Mouse (Mus musculus): ENCODE measurements around the gene Clec9a.

Clec9a gene

DNA sequence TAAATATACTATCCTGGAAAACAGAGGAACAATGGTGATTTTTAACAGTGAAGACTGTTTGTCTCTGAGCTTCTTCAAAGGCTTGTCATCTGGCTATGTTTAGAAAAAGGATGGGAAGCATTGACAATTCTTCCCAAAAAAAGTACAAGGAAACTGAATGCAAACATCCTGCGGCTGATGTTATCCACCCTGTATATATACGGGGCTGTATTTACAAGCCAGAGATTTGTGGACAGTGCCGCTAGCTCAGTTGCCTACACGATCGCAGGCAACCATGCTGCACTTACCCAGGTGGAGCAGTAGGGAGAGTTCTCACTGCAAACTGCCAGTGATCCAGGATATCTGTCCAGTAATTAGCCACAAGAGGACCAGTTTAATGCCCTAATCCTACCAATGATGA, 16.6 kb downstream of the Clec9a start:
- DNase-seq (ENCODE audit: low spot score) = no peak

DNA sequence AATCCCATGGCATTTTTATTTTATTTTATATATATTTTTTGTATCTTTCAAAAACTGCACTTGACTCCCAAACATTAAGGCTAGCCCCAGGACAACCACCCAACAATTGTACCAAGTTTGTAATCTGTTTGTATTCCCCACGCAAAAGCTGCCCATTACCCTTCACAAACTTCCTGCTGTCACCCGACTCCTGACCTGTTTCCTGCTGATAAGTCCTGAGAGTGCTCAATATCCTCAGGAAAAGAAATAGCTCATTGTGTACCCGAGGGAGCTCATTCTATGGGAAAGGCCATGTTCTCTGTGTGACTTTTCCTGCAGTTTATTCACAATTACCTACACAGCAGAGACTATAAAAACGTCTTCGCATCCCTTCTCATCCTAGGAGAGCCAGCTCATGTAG, 17.1 kb downstream of the Clec9a start:
- DNase-seq (ENCODE audit: low spot score) = no peak

- no peak for DNase-seq (ENCODE audit: low spot score)
Observed at GRCm38 (mm10) chr6:129427281-129427680, 18.6 kb downstream of the Clec9a start.

GRCm38 (mm10) chr6:129434239-129434638, 25.6 kb downstream of the Clec9a start:
- DNase-seq (ENCODE audit: low spot score) = no peak

GRCm38 (mm10) chr6:129436025-129436424, 27.4 kb downstream of the Clec9a start:
- DNase-seq (ENCODE audit: low spot score) = no peak

- DNase-seq (ENCODE audit: low spot score) = no peak
Observed at GRCm38 (mm10) chr6:129438033-129438432, 29.4 kb downstream of the Clec9a start.

GRCm38 (mm10) chr6:129449743-129450142, 41.1 kb downstream of the Clec9a start:
- no peak for DNase-seq (ENCODE audit: low spot score)

- peak; percentile 24 for DNase-seq (ENCODE audit: low spot score)
Observed at GRCm38 (mm10) chr6:129451411-129452039, 42.9 kb downstream of the Clec9a start, which contains the start of gene Clec1a. Clec1a (minus strand) TSS chr6:129452000.

DNA sequence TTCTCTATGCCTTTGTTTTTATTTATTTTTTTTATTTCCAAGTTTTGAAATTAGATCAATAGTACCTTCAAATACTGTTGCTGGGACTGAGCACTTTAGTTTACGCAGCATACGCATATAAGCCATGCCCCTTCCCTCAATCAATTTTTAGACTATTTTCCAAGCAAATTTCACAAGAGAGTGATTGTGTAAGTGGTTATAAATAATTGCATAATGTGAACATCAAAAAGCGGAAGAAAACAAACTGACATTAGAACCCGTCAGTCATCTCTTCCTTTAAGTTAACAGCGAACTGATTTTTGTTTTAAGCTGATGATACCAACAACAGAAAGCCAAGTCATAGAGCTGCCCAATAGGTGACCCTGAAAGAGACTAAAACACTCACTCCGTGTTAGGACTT, 62.7 kb downstream of the Clec9a start:
- DNase-seq (ENCODE audit: low spot score) = no peak

- DNase-seq (ENCODE audit: low spot score) = no peak
Observed at GRCm38 (mm10) chr6:129472627-129473026, 64.0 kb downstream of the Clec9a start.
